Mouse (Mus musculus) brain, embryonic 18.5 days (tissue): ENCODE measurements at regions not wholly inside any gene's neighbourhood (a gene's known extent, or its start where the extent isn't known, plus 50 kb on each side); places are given as distances from the start of the nearest gene placed in this dataset.

Source experiments
- DNase-seq: peaks from one replicate; pipeline ENCODE4 v3.0.0-alpha.2; 2012; ENCODE audit warnings: low read depth, low spot score

GRCm38 (mm10) chr2:171676083-171676482, 367.2 kb downstream of the Cbln4 start:
- DNase-seq = no peak

DNA sequence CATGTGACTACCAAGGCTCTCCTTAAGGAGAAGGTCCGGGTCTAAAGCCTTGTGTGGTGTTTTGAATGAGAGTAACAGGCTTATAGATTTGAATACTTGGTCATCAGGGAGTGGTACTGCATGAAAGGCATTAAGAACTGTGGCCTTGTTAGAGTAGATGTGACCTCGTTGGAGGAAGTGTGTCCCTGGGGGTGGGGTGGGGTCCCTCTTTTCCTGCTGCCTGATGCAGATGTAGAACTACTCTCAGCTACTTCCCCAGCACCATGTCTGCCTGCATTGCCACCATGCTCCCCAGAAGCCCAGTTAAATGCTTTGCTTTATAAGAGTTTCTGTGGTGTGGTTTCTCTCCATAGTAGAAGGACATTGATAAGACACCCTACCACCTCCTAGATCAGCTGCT, 367.9 kb downstream of the Cbln4 start:
- DNase-seq = no peak

- no peak for DNase-seq
Measured at GRCm38 (mm10) chr2:171670945-171671547, 372.2 kb downstream of the Cbln4 start.

DNA sequence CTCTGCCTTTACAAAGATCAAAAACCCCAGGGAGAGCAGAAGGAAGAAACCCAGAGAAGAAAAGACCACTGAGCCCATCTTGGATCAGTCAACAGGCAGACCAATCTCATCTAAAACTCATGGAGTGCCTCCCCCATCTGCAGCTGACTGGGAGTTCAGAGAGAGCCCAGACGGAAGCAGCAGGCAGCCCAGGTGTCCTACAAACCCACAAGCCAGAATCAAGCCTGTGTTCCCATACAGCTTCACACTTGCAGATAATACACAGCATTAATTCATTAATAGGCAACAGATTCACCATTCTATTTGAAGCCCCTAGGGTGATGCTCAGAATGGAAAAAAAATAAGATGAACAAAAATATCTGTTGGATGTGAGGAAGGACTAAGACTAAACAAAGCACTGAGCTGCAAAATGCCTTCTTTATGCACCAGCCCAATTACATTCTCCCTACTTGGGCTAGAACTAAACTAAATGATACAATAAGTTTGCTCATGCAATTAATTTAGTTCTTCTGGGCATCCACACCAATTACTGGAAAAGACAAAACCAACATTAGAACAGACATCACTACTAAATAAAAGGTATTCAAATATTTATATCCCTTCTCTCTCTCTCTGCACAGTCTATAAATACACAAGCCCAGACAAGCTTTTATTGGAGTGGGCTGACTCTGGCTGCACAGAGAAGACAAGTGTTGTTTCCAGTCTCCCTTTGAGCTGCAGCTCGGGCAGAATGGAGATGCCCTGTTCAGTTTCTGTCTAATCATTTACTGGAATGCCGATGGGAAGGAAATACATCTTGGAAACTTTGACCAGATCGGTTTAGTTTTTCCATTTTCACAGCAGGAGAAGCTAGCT, 374.2 kb downstream of the Cbln4 start:
- DNase-seq = no peak

- no peak for DNase-seq
Measured at GRCm38 (mm10) chr2:171662571-171662970, 380.7 kb downstream of the Cbln4 start.

DNA sequence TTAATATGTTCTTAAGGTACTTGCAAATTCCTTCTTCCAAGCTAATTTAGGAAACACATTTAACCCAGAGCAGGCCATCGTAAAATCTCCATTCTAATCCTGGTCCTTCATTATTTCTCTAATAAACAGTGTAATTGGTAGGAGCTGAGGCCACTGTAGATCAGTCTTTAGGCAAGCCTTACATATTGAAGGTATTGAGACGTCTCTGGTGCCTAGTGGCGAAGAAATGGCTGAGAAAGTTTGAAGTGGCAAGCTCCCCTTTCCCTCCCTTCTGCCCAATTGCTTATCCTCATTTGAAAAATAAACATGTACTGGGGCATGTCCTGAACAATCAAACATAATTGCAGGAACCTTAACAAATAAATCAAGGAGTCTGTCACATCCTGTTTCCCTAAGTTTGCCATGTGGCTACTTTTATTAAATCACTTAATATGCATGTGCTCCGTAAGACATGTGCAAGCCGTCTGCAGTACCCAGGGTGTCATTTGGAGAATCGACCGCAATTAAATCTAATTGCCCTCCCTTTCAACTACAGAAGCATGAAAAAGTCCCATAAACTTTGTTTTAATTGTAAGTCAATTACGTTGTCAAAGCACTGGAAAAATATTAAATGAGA, 381.3 kb downstream of the Cbln4 start:
- DNase-seq = no peak

GRCm38 (mm10) chr2:171657125-171657524, 386.1 kb downstream of the Cbln4 start:
- DNase-seq = no peak

DNA sequence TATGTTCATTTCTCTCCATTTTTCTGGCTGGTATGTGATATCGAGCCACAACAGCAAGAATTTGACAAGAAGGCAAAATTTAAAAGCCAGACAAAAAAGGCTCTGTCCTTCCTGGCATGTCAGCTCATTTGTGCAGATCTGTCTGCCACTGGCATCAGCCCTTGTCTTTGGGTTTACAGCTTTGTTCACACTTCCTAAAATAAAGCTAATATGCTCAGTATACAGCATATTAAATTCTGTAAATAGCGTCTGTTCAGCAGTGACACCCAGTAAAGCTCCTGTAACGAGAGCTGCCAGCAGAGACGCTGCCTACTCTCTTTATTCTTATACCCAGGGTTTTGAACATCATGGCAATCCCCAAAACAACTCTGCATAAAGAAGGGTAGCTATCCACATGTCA, 401.5 kb downstream of the Cbln4 start:
- peak; percentile 28 for DNase-seq

GRCm38 (mm10) chr2:171640478-171640877, 402.8 kb downstream of the Cbln4 start:
- DNase-seq = no peak

DNA sequence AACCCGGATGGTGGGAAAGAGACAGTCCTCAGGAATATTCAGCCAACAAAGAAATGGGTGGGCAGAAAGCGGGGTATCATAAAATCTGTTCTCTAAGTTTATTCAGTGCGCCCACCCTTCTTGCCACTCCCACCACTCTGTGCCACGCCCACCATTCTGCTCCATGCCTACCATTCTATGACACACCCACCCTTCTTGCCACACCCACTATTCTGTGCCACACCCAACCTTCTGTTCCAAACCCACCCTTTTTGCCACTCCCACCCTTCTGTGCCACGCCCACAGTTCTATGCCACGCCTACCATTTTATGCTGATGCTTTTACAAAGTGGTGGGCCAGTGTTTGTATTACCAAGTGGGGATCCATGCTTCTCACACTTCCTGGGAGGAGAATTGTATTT, 404.3 kb downstream of the Cbln4 start:
- DNase-seq = no peak

GRCm38 (mm10) chr2:171636837-171637236, 406.4 kb downstream of the Cbln4 start:
- DNase-seq = no peak

DNA sequence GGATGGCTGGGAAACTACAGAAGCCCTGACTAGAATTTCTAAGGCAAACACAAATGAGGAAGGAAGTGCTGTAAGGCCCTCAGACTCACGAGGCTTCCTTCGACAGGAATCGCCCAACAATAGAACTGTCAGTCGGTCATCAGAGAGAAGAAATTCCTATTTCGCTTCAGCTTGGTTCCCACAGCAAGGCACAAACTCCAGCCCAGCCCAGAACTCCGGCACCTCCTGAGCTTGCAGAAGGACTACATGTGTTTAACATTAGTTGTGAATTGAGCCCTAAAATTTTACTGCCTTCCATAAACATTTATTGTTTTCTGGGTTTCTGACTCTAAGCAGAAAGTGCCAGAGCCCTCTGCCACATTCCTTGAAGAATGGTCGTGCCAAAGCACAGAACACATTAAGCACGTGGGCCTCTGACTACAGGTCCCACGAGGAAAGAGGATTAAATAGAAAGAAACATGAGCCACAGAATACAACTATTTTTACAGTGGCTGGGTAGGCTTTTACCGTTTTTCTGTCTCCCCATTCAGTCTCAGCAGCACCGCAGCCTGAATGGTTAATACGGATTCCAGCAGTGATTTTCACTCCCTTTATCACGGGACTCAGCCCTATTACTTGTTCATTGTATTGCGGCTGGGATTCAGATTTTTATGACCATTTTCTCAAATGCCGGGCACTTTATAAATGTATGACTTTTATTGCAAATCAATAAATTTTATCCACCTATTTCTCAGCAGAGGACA, 409.7 kb downstream of the Cbln4 start:
- DNase-seq = no peak

DNA sequence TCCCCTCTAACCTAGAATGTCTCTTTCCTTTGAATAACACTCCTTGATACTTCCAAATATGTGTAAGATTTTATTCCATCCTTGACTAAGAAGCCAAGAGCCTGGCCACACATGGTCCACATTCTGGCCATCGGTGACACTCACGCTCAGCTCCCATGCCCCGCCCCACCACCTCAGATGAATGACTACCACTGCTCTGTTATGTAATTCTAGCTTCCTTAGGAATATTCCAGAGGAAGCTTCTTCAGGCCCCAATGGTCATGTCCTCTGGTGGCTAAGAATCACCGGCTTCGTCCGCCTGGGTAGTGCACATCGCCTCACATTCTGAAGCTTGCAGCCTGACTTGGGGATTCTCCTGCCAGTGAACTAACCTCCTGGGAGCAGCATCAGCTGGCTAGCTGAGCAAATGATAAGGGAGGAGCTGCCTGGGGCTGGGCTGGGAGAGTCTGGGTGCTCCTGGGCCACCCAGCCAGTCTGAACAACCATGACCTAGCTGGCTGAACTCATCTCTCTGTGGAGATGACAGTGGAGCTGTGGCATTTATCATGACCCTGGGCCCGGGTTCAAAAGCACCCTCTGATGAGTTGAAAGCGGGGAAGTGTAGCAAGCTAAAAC, 413.1 kb downstream of the Cbln4 start:
- DNase-seq = no peak

DNA sequence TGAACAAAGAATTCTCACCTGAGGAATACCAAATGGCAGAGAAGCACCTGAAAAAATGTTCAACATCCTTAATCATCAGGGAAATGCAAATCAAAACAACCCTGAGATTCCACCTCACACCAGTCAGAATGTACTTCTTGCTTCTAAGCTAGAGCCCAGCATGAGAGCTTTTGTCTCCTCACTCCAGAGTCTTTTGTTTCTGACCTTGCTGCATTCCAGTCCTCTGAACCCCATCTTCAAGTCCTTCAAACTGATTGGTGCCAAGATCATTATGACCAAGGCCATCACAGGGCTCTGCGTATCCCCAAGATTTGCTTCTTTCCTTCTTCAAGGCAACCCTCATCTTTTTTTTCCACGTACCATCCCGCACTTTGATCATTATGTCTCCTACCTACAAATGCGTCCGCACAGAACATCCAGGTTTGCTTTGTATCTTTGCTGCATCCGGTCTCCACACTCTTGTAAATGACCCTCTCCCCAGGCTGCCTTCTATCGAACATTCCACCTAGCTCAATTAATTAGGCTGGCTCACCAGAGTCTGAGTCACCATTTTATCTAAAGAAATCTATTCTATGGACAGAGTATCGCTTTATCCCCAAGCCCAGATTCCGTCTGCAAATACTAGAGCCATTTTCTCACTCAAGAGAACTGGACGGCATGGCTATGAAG, 414.9 kb downstream of the Cbln4 start:
- DNase-seq = no peak

DNA sequence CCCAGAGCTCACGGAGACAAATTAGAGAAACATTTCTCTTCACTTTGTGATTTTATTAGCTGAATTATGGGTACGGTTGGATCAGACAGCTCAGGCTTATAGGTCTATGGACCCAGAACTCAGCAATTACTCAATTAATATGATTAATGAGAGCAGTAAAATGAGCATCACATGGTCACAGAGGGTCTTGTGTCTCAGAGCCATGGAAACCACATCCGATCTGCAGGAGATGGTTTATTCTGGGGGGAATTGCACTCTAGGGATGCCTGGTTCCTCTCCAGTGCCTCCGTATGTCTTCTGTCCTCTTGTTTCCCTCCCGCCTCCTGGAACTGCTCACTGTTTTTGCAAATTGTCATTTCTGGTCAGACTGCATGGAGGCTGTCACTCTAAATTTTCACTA, 422.6 kb downstream of the Cbln4 start:
- no peak for DNase-seq

GRCm38 (mm10) chr2:171620253-171620652, 423.0 kb downstream of the Cbln4 start:
- no peak for DNase-seq

DNA sequence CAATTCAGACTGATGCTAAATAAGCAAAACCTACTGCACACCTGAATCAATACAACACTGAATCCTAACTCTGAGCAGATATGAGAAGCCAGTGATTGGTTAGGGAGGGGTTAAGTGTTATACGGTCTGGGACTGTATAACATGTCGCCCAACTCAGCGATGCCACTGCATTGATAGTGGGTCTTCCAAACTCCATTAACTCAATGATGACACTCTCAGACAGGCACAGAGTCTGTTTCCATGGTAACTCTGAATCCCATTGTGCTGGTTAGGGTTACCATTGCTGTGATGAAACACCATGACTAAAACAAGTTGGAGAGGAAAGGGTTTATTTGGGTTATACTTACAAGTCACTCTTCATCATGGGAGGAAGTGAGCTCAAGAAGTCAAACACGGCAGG, 424.5 kb downstream of the Cbln4 start:
- no peak for DNase-seq

DNA sequence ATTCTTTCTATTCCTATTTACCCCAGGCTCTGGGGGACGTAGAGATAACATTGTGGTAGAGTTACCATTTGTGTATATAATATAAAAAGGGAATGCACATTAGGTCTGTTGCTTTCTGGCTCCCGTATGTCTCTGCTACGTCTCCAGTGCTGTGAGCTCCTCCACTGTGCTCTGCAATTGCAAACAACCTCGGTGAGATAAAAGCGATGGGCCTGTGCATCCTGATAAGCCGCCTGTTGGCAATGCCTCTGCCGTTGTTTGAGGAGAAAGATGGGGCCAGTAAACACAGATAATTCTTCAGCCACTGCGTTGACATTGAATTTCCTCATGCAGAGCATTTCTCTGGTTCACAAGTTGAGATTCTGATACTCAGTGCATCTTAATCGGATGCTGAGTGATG, 424.9 kb downstream of the Cbln4 start:
- no peak for DNase-seq

GRCm38 (mm10) chr2:171615462-171615861, 427.8 kb downstream of the Cbln4 start:
- DNase-seq = no peak

DNA sequence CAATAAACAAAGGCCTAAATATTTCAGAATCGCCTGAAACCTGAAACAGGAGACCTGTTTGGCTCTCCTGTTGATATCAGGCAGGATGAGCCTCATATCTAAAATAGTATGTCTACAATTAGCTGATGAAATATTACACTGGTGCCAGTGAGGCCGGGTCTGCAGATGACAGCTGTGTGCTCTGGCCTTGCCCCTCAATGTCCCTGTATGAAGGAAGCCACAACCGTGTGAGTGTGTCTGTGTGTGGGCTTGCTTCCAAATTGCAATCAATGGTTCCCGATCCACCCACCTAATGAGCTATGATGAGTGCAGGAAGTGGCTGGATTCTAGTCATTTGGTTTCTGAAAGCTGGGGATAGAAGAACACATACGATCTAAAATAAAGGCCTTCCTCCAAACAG, 438.2 kb downstream of the Cbln4 start:
- no peak for DNase-seq

DNA sequence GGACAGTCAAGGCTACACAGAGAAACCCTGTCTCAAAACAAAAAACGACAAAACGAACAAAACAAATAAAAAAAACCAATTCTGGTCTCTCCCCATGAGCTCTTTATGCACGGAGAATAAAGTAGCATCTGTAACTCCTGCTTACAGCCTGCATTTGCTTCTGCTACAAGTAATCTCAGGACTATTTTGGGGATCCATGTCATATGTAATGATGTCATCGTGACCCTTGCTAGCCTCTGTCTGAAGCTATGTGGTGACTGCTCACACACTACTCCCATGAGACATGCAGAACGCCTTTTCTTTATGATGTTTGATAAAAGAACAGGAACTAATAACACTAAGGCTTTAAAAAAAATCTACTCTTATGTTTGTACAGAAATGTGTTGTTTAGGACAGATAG, 448.0 kb downstream of the Cbln4 start:
- DNase-seq = no peak
